Mouse (Mus musculus) frontal cortex, postnatal 25 days (tissue): ENCODE measurements around the gene Cox18.
"Not testable (repeated sequence)": the region's sequence is repeated elsewhere in the genome, so short reads cannot be mapped to it uniquely, and the experiment has no call there.

Experiments
- DNase-seq, 2 experiments: peaks; one replicate each; pipeline ENCODE4 v3.0.0; 2022; ENCODE audit warnings: low spot score in 2 of 2

Cox18 gene

DNA sequence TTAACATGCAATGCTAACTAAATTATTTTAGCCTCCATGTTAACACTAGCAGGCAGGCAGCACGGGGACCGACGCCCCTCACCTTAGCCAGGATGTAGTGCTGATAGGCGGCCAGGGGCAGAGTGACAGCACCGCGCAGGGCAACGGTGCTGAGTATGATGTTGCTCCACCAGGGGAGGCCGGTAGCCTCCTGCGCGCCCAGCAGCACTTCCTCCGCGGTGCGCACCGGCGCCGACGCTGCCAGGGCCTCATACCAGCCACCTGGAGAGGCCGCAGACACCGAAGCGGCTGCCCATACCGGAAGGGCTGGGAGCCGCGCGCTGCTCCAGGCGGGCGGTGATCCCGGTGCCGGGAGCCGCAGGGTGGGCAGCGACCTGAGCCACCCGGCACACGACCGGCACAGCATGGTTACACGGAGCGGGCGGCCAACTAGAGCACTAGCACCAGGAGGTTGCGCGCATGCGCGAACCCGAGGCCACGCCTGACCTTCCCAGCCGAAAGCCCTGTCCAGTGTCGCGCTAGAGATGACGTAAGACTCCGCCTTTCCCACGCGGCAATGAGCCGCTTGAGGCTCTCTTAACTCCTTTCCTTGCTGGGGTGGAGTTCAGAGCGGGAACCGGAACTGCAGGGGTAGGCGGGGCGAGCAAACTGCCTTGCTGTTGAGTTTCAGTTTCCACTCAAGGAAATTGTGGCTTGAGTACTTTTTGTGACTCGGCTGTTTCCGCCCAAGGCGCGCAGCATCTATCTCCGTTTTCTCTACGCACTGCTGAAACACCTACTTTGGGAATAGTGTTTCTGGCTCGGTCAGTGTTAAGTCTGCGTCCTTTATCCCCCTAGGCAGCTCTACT is at the start of gene Cox18:
TSS of gene Cox18 (minus strand) at position 468 of the 848 bp plus-strand sequence.
- DNase-seq: peak; percentile 97 to 98

DNA sequence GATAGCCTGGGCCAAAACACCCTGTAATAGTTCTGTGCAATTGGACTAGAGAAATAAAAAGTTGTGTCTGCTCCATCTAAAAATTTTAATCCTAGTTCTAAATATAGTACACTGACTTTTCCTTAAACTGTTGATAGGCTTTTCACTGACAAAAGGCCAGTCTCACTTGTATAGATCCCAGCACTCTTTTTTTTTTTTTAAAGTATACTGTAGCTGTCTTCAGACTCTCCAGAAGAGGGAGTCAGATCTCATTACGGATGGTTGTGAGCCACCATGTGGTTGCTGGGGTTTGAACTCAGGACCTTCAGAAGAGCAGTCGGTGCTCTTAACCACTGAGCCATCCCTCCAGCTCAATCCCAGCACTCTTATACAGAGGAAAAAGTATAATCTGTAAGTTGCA is 38.4 kb upstream of the Cox18 start:
- not testable (repeated sequence) for DNase-seq

DNA sequence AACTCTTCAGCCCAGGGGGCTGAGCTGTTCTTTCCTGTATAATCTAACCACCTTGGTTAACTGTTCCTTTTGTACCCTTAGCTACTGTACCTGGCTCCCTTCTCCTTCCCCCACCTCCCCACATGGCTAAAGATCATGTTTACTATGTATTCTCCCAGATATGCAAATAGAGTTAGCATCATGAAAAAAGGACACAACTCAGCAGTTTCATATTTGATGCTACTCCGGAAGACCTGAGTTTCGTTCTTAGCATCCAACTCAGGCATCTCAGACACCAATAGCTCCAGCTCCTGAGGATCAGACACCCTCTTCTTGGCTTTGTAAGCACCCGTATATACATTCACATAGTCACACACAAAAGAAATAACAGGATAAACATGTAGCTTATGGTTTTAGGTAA is 33.2 kb upstream of the Cox18 start:
- DNase-seq: no peak

DNA sequence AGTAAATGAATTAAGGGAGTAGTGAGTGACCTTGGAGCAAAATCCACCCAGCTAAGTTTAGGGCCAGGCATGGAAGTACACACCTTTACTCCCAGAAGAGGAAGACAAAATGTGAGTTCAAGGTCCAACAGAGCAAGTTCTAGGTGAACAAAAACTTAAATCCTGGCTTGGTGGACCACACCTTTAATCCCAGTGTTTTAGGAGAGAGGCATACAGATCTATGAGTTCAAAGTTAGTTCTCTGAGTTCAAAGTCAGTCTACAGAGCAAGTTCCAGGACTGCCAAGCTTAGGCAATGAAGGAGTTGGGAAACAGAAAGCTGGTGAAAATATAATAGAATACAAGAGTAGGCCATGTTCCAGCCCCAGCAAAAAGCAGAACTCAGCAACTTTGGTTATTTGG is 23.7 kb upstream of the Cox18 start:
- DNase-seq: no peak

DNA sequence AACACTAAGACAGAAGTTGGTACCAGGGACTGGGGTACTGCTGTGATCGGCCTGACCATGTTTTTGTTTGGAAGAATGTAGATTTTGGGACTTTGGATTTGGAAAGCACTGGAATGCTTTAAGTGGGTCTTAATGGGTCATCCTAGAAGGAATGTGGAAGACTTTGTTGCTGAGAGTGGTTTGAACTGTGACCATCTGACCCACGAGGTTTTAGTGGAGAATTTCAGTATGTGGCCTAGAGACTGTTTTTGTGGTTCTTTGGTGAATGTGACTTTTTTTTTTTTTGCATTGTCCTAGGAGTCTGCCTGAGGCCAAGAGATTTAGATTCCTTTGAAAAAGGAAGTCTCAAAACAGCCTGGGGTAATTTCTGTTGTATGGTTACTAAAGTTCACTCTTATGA is 23.2 kb upstream of the Cox18 start:
- no peak for DNase-seq

DNA sequence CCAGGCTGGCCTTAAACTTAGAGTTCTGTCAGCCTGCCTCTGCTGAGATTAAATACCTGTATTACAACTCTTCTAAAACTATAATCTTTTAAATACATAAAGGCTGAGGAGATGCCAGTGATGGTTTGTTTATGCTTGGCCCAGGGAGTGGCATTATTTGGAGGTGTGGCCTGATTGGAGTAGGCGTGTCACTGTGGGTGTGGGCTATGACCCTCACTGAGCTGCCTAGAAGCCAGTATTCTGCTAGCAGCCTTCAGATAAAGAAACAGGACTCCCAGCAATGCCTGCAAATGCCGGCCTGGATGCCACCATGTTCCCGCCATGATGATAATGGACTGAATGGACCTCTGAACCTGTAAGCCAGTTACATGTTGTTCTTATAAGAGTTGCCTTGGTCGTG is 22.8 kb upstream of the Cox18 start:
- DNase-seq: no peak

DNA sequence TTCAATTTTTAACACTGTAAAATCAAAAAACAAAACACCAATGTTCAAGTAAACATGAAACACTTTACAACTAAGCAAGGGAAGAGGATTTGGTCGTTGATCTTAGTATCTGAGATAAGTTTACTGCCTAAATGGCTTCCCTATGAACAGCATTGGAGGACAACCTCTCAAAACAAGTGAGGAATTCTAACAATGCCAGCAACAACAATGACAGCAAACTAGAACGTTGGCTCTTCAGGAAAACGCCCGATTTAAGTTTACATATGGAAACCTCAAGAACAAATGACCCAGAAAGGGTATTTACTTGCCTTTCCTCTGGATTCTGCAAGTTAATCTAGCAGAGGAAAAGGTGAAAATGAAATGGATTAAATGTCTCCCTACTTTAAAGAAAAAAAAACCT is 21.6 kb upstream of the Cox18 start:
- DNase-seq: no peak

DNA sequence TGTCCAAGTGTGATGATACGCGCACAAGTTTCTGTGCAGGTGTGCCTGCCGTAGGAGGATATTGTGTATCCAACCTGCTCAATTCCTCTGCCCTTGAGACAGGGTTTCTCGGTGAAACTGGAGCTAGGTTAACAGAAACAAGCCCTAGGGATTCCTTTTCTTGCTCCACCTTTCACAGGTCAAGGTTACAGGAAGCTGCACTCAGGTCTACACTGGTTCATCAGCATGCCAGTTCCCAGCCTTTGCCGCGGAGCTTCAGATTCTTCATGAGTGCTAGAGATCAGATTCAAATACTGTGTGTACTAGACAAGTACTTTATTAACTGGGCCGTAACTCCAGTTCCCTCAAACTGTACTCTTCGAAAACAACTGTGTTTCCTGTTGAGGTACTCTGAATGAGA is 11.4 kb upstream of the Cox18 start:
- no peak for DNase-seq

DNA sequence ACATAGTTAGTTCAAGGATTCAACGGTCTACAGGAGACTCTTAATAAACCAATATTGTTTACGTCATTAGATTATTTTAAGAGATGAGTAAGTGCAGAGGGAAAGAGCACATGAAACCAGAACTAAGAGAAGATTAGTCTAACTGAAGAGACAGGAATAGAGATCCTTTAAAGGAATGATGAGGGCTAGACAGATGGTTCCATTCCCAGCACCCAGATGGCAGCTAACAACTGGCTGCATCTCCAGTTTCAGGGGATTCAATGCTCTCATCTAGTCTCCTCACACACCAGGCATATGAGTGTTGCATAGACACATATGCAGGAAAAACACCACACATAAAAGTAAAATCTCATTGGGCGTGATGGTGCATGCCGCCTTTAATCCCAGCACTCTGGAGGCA is 9.5 kb upstream of the Cox18 start:
- DNase-seq: no peak

DNA sequence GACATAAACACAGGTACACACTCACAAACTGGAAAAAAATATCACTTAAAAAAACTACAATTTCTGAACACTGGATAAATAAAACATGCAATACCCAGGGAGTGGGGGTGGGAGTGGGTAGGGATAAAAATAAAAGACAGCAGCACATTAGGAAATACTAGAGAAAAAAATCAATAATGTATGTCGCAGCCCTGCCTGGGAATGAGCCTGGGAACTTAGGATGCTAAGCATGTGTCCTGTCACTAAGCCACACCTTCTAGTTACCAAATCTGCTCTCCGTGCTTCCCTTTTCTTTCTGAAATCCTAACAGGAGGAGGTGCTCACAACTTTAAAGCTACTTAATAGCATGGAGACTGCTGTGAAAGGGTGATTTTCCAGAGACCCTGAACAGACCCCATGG is 6.0 kb upstream of the Cox18 start:
- DNase-seq: no peak

DNA sequence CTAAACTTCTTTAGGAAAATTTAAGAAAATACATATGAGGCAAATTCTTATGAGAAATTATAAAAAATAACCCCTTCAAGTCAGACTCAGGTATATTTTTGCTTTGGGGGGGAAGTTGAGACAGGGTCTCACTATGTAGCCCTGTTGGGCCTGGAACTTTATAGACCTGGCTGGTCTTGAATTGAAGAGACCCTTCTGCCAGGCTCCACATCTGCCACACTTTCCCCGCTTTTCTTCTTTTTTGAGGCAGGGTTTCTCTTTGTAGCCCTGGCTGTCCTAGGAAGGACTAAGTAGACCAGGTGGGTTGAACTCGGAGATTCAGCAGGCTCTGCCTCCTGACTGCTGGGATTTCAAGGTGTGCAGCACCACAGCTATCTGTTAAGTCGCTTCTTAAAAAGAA is 2.9 kb upstream of the Cox18 start:
- DNase-seq: no peak

DNA sequence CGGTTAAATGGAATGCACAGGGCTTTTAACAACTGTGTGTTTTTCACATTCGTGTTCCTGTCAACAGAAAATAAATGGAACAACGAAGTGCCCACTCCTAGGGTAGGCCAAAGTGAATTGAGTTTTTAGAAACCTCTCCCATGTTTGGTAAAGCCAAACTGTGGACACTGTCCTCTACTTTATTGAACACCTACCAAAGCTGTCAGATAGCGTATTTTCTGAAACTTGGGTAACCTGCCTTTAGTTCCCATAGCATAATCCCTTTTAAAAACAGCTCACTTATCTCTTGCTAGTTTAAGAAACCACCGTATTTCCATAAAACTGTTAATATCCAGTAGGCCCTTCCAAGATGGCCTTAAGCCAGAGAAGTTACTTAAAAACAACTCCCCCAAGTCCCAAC is 929 bp upstream of the Cox18 start:
- no peak for DNase-seq

DNA sequence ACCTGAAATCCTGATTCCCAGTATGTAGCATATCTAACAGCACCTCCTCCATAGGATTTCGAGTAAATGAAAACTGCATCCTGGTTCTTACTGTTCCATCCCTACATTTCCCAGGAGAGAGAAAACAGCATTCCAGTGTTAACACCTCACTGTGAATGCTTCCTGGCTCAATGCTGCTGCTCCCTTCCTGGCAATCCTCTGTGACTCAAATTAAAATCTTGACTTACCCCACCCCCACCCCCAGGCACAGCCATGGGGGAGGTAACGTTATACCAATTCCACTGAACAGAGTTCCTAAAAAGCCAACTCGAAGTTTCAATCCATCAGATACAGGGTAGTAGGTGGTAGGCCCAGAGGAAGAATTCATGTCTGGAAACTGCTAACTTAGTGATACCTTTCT is 864 bp downstream of the Cox18 start:
- DNase-seq: no peak

DNA sequence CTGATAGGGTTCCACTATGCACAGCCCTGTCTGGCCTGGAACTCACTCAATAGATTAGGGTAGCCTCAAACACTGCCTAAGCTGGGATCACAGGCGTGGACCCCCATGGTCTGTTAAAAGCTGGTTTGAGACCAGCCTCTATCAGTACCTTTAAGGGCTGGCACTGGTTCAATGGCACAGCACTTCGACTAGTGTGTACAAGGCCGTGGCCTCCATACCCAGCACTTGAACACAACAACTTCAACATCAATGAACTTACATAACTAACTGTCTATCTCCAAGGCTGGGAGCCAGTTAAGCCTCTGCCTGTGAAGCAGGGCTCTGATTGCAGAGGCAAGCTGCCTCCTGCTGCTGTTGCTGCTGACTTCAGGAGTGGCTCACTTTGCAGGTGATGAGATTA is 6.0 kb downstream of the Cox18 start:
- no peak for DNase-seq

DNA sequence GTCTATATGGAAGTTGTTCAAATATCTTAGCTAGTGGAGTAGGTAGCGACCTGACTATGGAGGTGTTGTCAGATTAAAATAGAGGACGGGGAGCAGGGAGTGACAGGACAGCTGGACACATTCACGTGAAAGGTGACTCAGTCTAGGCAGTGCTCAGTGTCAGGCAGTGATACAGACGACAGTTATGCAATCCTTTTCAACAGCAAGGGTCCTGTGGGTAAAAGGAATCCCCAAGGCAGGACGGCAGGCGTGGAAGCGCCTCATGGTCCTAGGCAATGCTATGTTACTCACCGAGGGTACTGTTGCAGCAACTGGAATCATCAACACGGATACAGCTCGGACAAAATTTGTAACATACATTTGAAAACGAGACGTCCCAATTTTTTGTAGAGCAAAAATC is 6.6 kb downstream of the Cox18 start:
- no peak for DNase-seq

DNA sequence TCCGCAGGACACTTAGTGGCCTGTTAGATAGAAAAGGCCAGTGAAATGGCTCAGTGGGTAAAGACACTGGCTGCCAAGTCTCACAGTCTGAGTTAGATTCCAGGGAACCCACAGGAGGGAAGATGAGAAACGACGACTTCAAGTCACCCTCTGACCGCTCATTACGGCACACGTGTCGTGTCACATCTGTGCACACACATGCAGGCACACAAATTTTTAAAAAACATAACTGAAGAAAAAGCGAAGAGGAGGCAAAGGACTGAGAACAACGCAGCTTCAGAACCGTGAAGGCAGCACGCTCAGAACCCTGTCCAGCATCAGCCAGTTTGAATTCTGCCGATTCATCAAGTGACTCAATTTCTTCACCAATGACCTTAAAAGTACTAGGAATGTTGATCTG is 10.4 kb downstream of the Cox18 start:
- DNase-seq: no peak

DNA sequence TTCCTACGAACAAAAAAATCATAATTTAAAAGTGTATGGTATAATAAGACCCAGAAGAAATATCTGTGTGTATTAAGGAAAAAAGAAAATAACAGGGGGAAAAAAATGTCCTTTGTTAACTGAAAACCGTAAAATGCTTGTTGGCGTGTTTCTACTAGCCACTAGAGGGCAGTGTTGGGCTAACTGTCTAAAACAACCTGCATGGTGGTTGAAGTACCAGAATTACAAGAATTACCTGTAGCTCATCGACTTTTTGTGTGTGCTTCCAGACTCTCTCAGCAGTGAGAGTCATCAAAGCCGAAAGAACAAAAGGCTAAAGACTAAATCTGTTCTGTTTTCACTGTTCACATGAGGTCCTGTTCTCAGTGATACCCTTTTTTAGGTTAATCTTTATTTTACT is 20.6 kb downstream of the Cox18 start:
- DNase-seq: no peak

DNA sequence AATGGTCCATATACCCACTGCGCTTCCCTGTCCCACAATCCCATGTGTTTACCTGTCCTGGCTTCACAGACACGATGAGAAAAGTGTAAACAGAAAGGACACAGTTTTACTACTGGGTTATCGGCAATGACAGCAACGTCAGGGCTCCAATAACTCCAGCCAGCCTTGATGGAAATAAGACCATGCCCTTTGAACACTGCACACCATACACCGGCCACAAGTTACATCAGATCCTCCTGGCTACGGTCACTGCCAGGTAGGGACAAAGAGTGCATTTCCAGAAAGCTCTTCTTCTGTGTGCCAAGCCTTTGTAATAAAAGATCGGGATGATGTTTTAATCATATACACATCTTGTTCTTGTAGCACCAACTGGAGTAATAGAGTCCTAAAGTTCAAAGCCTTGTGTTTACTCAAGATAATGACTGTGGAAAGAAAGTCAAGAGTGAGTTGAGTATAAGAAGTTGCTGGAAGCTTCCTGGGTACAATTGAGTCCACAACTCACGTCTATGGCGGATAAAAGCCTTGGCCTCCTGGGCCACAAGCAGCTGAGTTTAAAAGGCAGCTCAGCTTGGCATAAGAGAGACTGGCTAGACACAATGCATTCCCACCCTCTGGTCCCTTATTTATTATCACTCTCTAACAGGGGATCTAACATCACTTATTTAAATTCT is 21.2 kb downstream of the Cox18 start:
- no peak for DNase-seq

DNA sequence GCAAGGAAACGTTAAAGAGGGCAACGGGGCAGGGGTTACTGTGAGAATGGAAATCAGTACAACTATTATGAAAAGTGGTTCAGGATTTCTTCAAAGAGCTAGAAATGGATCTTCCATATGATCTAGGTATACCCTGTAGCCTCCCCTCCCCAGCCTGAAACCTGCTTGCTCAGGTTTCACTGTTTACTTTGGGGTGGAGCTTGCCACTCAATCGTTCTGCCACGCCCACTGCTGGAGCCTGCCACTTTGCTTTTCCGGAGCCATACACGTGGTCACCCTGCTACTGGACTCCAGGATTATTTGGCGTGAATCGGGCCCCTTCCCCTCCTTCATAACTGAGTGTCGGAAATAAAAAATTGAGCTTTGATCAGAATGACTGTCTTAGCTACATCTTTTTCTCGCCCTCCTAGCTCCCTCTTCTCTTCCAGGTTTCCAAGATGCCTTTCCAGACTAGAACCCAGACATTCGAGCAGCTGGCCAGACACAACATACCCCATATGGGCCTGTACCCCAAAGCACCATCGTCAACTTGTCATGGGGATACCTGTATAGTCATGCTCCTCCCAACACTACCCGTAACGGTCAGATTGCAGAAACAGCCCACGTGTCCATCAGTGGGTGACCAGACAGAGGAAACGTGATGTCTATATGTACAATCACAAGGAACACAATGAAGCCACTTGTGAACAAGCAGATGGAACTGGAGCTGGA is 23.7 kb downstream of the Cox18 start:
- DNase-seq: no peak

DNA sequence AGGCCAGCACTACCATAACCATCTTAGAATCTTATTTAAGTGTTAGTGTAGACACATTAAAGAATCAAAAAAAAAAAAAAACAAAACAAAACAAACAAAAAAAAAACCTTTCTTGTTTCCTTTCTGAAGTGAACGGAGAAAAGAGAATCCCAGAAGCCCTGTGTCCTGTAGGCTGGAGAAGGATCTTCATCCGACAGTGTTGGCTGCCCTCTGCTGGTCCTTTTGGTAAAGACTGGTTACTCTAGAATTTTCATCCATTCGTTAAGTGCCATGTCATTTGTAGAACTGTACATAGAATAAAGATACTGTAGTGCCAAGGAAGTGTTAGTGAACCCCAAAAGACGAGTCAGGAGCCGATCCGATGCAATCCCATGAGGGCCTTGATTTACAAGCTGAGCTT is 29.0 kb downstream of the Cox18 start:
- peak; percentile 43 to 52 for DNase-seq

DNA sequence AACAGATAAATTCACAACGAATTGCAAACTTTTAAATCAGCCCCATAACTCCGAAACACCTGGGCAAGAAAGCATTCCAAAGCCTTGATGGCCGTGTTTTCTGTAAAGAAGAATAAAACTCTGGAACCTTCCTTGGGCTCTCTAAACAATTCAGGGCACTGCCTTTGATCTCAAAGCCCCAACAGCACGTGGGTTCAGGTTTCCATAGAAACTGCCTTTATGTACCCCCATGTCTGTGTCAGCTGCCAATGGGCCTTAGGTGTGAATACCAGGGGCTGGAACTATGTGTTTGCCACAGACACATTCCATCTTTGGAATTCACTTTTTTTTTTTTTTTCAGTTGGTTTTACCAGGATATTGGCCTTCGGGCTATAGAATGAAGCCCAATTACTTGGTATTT is 41.0 kb downstream of the Cox18 start:
- DNase-seq: no peak

DNA sequence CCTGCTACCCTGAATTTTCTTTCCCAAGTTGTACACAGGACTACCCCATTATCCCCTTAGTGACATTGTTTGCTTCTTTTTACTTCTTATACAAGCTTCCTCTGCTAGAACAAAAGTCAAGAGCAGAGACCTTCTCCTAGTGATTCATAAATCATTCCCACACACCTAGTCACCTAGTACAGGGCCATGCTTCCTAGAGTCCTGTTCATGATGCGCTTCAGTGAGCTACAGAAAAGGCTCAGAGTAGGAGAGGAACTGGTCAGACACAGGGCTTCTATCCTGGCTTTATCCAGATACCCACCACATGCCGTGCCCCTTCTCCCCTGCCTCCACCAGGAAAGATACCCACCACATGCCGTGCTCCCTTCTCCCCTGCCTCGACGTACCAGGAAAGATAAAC is 44.7 kb downstream of the Cox18 start:
- DNase-seq: no peak

DNA sequence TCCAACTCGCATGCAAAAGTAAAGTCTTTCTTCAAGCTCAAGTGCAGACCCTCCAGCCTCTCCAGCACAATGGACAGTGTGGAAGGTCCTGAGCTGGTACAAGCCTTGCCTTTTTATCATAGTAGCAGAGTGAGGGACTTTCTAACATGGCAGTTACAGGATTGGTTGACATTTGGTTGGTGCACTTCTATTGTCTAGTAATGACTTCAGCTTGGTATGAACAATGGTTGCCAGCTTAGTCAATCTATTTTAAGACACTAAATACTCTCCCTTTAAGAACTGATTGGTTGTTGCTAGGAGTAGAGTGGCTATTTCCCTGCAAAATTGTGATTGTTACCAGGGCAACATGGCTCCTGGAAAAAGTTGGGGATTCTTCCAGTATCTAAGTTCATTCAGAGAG is 45.7 kb downstream of the Cox18 start:
- no peak for DNase-seq
